In the genomic region with DNA sequence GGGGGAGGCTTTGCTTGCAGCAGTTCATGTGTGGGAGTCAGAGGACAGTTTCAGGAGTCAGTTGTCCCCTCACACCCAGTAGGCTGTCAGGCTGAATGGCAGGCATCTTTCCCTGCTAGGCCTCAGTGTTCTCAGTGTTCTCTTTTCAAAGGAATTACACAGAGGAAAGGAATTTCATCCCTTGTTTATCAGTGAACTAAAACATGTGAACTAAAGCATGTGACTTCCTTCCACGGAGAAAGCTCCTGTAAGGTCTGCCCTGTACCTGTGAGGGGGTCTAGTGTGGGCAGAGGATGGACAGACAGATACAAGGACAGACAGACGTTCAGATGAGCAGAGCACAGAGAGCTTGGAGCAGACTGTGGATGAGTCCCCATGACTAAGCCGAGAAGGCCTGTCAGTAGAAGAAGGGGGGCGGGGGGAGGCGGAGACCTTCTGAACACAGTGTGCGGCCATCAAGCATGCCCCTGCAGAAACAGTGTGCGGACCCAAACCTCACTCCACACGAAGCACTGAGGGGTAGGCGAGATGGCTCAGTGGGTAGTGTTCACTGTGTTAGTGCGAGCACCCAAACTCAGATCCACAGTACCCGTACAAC, we compare ENCODE assay signal across 8 mouse cellular contexts.
DNase-seq lines count a peak whose midpoint lies in the region; ATAC-seq and TF ChIP-seq lines count a peak whose summit lies in the region.

No protein-coding gene starts in this region.

- TF ChIP-seq CTCF in MEL (IDR thresholded peaks at IDR 0.05 in 2 of 3, conservative IDR thresholded peaks at IDR 0.05 in 1 of 3; ENCODE audit: control insufficient read depth in 1 of 3, insufficient read depth in 1 of 3, low read depth in 2 of 3, low read length in 3 of 3, poor library complexity in 1 of 3, severe bottlenecking in 1 of 3) = no peak

- no peaks in the 10 kb centered on the region for H3K27me3 ChIP-seq in kidney, embryonic 14.5 days (ENCODE audit: control insufficient read depth, insufficient read depth, low read length)
- no peaks in the 10 kb centered on the region for H3K27me3 ChIP-seq in MEL (ENCODE audit: control insufficient read depth in 1 of 2, insufficient read depth in 2 of 2, low read length in 2 of 2)
- no peaks in the 10 kb centered on the region for H3K27me3 ChIP-seq in intestine, embryonic 16.5 days (replicated peaks; ENCODE audit: control insufficient read depth, insufficient read depth, low read length)

- no peak for TF ChIP-seq POLR2A in MEL (IDR thresholded peaks at IDR 0.05; ENCODE audit: control insufficient read depth in 1 of 2, insufficient read depth in 1 of 2, low read depth in 1 of 2, low read length in 2 of 2, poor library complexity in 1 of 2)

- 0 out of 2 replicates have a peak, but pooled peaks have one; percentile 36 for ATAC-seq in kidney, embryonic 14.5 days (ENCODE audit: low FRiP score, low TSS enrichment)
- peak; percentile 11 for ATAC-seq in intestine, embryonic 16.5 days

- DNase-seq in kidney, adult 9 months = no peak
- DNase-seq in MEL (ENCODE audit: low read depth, low spot score) (peak; percentile 33), adipocyte (ENCODE audit: low spot score) (peak; percentile 29)
- no peak for DNase-seq in ovary, postnatal 14 days (ENCODE audit: low spot score)
- DNase-seq in spleen, postnatal 36 days (ENCODE audit: low spot score in 2 of 2) = no peak
- no peak for DNase-seq in right cerebral cortex, postnatal 4 days

- peaks cover 7% of the 10 kb centered on the region for H3K4me1 ChIP-seq in kidney, embryonic 14.5 days (ENCODE audit: control insufficient read depth, insufficient read depth, low read length)
- H3K4me1 ChIP-seq in MEL (ENCODE audit: control insufficient read depth in 1 of 2, insufficient read depth in 2 of 2, low read length in 2 of 2) = peaks cover 10 to 30% of the 10 kb centered on the region in 2 experiments
- peaks cover 33% of the 10 kb centered on the region for H3K4me1 ChIP-seq in intestine, embryonic 16.5 days (ENCODE audit: control insufficient read depth, insufficient read depth, low read length)

- no peak for TF ChIP-seq EP300 in MEL (IDR thresholded peaks at IDR 0.05; ENCODE audit: low read depth in 1 of 2, low read length in 2 of 2)

- WGBS in kidney, embryonic 14.5 days = 66% methylated on average over 11 of the region's 11 CpGs
- WGBS in intestine, embryonic 16.5 days = 57% methylated on average over 11 of the region's 11 CpGs

- no peaks in the 10 kb centered on the region for H3K79me2 ChIP-seq in MEL (ENCODE audit: control insufficient read depth, insufficient read depth, low read length, poor library complexity)

- peak overlapping the region; percentile 19; the same call in 1 of the 2 replicates for H3K27ac ChIP-seq in kidney, embryonic 14.5 days (ENCODE audit: low read depth, low read length)
- H3K27ac ChIP-seq in MEL (ENCODE audit: control insufficient read depth, low read depth, low read length) = peak overlapping the region; percentile 34
- peak overlapping the region; percentile 83 for H3K27ac ChIP-seq in intestine, embryonic 16.5 days (ENCODE audit: low read length)

- no peak overlapping the region for H3K4me2 ChIP-seq in kidney, embryonic 14.5 days (replicated peaks; ENCODE audit: low read depth, low read length)
- H3K4me2 ChIP-seq in intestine, embryonic 16.5 days (ENCODE audit: low read depth, low read length) = no peak overlapping the region

- H3K36me3 ChIP-seq in kidney, embryonic 14.5 days (ENCODE audit: control insufficient read depth, insufficient read depth, low read length) = no peaks in the 10 kb centered on the region
- peaks cover 0 to 13% of the 10 kb centered on the region in 2 experiments; a peak in 2 of 4 replicates for H3K36me3 ChIP-seq in MEL (ENCODE audit: control insufficient read depth in 1 of 2, insufficient read depth in 2 of 2, low read length in 2 of 2)
- H3K36me3 ChIP-seq in intestine, embryonic 16.5 days (ENCODE audit: control insufficient read depth, insufficient read depth, low read length) = no peaks in the 10 kb centered on the region

- no peaks in the 10 kb centered on the region for H3K9me3 ChIP-seq in kidney, embryonic 14.5 days (ENCODE audit: control insufficient read depth, low read length)
- H3K9me3 ChIP-seq in MEL (replicated peaks; ENCODE audit: insufficient read depth, low read length) = no peaks in the 10 kb centered on the region
- H3K9me3 ChIP-seq in intestine, embryonic 16.5 days (ENCODE audit: control insufficient read depth, low read length) = no peaks in the 10 kb centered on the region

- no peak overlapping the region for H3K4me3 ChIP-seq in kidney, embryonic 14.5 days (ENCODE audit: low read length)
- no peak overlapping the region; a peak in 1 of 4 replicates for H3K4me3 ChIP-seq in MEL (ENCODE audit: control insufficient read depth in 1 of 2, insufficient read depth in 1 of 2, low read depth in 2 of 2, low read length in 2 of 2)
- no peak overlapping the region for H3K4me3 ChIP-seq in intestine, embryonic 16.5 days (ENCODE audit: low read length)

- no peak for TF ChIP-seq RAD21 in MEL (IDR thresholded peaks at IDR 0.05; ENCODE audit: low read depth, low read length)

- H3K9ac ChIP-seq in kidney, embryonic 14.5 days (ENCODE audit: low read depth, low read length) = no peak overlapping the region
- peak overlapping the region; percentile 33; the same call in 1 of the 2 replicates for H3K9ac ChIP-seq in MEL (ENCODE audit: control insufficient read depth, low read depth, low read length, poor library complexity, severe bottlenecking)
- no peak overlapping the region for H3K9ac ChIP-seq in intestine, embryonic 16.5 days (ENCODE audit: low read depth, low read length)

TF ChIP-seq in MEL, 35 proteins besides CTCF, POLR2A, EP300 and RAD21:
- TF ChIP-seq USF2 (IDR thresholded peaks at IDR 0.05; ENCODE audit: borderline replicate concordance in 1 of 2, insufficient read depth in 1 of 2, low read depth in 1 of 2, low read length in 2 of 2) (no peak), HCFC1 (IDR thresholded peaks at IDR 0.05; ENCODE audit: low read depth, low read length) (0 out of 2 replicates have a peak, but pooled peaks have one; percentile 42), USF1 (IDR thresholded peaks at IDR 0.05; ENCODE audit: low read depth, low read length) (0 out of 2 replicates have a peak, but pooled peaks have one; percentile 15)
TF ChIP-seq in MEL: peak in this region for 2.

Comparison
In these comparisons a context has a peak if more than half of its experiments do, and no peak if none do; other contexts are left out.
1. H3K27ac ChIP-seq: peak in every context shown above with its lines; median percentile 83 in intestine, embryonic 16.5 days; 34 in MEL; 19 in kidney, embryonic 14.5 days.
2. DNase-seq: peak in MEL (single experiment) and adipocyte (single experiment); none in kidney, adult 9 months (single experiment), ovary, postnatal 14 days (single experiment), spleen, postnatal 36 days (0 of 2) and right cerebral cortex, postnatal 4 days (single experiment).